Mouse (Mus musculus): Measurements from ENCODE around the gene Klhl18.
"Not testable (repeated sequence)": the region's sequence is repeated elsewhere in the genome, so short reads cannot be mapped to it uniquely, and the experiment has no call there.

Gene Klhl18

DNA sequence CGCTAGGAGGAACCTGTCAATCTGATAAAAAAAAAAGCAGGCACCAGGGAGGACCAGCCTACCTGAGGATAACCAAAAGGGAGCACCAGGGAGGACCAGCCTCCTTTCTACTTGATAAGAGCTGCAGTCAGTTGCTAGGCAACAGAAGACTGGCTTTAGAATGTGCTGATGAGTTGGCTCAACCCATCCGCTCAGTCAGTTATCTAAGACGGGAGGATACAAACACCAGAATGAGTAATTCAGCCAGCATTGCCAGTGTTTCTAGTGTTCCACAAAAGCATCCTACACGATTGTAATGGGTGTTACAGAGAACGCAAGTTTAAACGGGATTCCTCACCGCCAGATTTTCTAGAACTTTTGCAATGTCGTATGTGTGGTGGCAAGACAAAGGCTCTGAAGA is 45.3 kb downstream of the Klhl18 start:
- DNase-seq (ENCODE audit: low spot score in 2 of 2), result no peak

DNA sequence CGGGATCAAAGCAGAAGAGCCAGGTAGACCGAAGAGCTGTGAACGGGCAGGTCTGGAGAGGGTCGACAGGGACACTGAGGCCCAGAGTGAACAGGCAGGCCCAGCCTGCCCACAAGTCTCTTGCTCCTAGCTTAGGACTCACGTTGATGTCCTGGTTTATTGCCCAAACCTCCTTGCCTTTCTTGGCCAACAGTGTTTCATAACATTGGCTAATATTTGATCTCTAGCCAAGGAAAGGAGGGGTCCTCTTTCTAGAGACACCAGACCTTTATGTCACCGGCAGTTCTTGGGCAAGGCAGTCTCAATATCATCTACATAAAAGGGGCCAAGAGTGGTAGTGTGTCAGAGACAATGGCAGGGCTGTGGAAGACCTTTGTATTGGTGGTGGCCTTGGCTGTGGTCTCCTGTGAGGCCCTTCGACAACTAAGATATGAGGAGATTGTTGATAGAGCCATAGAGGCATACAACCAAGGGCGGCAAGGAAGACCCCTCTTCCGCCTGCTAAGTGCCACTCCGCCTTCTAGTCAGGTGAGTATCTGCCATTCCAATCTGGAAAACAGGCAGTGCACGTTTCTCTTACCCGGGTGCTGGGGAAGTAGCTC is 56.9 kb downstream of the Klhl18 start, which contains the start of gene Ngp:
Gene Ngp, plus strand, starts transcription at position 237 of the 602 bp plus-strand sequence.
- DNase-seq (ENCODE audit: low spot score in 2 of 2), result no peak

DNA sequence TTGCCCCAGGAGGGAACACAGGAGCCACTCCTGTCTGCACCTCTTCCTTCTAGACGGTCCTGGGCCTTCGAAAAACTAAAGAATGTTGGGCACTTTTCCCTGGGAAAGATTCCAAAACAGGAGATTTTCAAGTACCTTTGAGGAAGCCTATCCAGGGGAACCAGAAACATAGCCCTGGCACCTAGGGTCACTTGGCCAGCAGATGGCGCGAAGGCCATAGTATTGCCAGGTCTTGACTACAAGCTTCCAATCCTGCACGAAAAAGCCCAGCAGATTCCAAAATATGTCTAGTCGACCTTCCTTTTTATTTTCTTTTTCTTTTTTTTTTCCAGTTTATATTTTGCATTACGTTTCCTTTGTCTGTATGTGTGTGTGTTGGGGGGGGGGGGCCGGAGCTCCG is 62.7 kb downstream of the Klhl18 start:
- DNase-seq (ENCODE audit: low spot score in 2 of 2), result peak in 1 of 2 experiments; percentile 52

DNA sequence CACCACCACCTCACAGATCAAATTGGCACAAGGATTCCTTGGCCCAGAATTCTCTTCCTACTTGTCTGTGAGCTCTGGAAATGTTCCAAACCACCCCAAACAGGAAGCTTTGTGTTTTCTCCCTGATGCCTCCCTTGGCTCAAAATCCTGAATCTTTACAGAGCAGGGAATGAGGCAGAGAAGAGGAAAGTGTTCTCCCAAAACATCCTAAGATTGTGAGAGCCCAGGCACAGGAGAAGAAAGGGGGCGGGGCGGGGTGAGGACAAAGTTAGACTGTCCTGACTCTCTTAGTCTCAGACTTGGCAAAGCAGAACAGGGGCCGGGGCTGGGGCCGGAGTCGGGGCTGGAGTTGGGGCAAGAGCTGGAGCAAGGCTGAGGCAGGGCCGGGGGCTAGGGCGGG is 63.6 kb downstream of the Klhl18 start:
- DNase-seq (ENCODE audit: low spot score in 2 of 2), result no peak

DNA sequence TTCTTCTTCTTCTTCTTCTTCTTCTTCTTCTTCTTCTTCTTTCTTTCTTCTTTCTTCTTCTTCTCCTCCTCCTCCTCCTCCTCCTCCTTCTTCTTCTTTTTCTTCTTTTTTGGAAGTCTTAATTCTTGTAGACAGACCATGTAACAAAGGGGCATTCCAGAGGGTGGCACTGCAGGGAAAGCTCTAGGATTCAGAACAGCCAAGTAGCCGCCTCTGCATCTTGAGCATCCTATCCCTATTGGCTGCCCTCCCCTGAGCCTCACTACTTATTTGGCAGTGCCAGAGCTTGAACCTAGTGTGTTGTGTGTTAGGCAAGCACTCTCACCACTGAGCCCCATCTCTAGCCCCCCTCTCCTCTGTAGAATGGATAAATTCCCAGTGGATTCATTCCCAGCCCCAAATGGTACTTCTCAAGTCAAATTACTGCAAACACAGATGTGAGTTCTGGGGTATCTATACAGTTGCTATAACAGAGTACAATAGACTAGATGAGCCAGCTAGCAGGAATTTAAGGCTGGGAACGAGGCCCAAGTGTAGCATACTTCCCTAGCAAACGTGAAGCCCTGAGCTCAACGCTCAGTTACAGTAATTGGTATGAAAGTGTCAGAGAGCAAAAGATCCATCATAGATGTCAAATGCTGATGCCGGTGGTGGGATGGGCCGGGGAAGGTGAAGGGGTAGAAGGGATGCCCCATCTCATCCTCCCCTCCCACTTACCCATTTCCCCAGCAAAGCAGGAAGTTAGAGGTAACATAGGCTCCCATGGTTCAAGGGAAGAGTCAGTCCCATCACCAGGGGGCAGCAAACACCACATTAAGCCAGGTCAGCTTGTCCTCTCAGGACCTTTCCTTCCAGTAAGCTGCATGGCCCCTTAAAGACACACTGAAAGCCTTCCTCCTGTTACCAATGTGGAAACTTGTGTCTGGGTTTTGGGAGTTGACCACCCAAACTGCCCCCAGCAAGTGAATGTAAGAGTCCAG is 65.3 kb downstream of the Klhl18 start:
- DNase-seq (ENCODE audit: low spot score in 2 of 2), result peak; percentile 67 to 89

DNA sequence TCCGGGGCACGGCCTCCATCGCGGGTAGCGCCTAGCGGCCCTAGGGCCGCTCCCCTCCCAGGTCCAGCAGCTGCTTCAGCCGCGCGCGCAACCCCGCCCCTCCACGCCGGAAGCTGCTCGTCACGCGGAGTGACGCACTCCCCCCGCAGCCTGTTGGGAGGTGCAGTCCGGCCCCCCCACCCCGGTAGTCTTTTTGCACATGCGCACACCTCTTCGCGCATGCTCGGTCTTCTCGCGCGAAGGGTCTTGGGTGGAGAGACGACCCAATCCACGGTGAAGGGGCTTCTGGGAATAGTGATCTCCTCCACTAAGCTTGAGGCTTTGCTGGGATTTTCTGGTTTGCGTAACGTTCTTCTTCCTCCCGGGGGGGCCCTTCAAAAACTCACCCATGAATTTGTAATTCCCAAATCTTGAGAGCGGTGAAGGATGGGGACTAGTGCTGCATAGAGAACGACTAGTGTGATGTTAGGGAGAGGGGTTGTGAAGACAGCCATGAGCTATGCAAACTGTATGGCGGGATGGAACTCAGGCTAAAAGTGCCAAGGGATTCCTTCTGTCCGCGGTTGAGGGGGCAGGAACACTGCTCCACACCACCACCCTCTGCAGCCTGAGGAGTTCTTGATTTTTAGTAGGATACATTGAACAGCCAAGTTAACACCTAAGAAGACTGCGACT is 68.3 kb downstream of the Klhl18 start, which contains the start of gene Ptpn23:
Gene Ptpn23, minus strand, starts transcription at position 115 of the 675 bp plus-strand sequence.
- DNase-seq (ENCODE audit: low spot score in 2 of 2), result peak; percentile 78 to 94

DNA sequence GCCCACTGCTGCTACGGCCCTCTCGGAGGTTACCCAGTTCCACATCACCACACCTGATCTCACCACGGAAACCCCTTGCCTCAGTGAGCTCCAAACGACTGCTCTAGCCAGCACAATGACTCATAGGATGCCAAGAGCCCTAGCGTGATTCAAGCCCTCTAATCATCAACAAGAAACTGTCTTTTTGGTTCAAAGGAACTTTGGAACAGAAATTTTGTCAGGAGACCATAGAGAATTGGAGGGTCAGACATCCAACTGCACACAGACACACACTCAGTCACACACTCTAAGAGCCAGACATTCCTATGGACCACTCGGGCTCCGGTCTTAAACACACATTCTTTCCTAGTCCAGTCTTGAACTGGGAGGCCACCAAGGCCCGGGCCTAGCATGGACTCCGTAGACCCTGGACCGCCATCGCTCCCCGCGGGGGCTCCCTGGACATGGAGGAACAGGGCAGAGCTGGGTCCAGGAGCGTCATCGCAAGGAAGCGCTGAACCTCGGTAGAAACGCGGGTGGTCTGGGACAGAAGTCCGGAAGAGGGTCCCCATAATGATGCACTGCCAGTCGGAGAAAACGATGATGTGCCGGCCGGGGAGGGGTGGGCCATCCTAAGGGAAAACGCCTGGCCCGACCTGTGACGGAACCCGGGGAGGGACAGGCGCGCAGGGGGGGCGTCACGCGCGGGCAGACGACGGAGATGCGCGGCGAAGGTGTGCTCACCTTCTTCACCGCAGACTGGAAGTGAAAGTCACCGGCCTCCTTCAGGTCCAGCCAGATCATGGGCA is 69.0 kb downstream of the Klhl18 start:
- DNase-seq (ENCODE audit: low spot score in 2 of 2), result peak in 1 of 2 experiments; percentile 33

DNA sequence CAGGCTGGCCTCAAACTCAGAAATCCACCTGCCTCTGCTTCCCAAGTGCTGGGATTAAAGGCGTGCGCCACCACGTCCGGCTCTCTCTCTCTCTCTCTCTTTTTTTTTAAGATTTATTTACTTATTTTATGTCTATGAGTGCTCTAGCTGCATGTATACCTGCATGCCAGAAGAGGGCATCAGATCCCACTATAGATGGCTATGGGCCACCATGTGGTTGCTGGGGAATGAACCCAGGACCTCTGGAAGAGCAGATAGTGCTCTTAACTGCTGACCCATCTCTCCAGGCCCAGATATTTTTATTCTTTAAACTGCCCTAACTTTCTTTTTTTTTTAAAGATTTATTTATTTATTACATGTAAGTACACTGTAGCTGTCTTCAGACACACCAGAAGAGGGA is 73.3 kb downstream of the Klhl18 start:
- DNase-seq (ENCODE audit: low spot score in 2 of 2), result not testable (repeated sequence)

DNA sequence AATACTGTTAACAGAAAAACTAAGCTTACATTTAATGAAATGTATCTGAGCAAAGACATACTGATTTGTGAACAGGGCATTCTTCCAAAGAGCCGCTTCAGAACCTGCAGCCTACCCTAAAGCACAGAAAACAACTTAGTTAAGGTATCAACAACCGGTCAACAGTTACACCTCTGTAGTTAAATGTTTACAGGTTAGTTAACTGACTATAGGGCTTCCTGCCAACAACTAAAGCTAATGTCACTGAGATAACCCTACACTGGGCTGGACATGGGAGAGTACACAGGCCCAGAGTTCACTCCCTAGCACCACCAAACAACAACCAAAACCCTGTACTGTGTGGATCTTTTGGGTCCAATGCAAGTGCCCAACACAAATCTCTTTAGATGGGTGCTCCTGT is 73.8 kb downstream of the Klhl18 start:
- no peak for DNase-seq (ENCODE audit: low spot score in 2 of 2)

DNA sequence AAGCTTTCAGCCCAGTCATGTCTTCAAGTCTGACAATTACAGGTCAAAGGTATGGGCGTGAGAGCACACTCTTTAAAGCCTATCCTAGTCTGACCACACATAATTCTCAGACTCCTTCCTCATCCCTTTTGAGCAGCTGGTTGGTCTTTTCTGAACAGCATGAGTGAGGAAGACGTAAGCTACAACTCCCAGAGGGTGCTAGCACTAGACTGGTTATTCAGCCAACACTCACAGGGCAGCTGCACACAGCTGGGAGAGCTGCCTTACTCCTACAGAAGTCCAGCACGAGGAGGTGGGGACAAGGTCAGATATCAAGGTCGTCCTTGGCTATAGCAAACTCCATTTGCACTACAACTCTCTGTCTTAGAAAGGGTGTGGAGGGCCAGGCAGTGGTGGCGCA is 75.8 kb downstream of the Klhl18 start:
- no peak for DNase-seq (ENCODE audit: low spot score in 2 of 2)

DNA sequence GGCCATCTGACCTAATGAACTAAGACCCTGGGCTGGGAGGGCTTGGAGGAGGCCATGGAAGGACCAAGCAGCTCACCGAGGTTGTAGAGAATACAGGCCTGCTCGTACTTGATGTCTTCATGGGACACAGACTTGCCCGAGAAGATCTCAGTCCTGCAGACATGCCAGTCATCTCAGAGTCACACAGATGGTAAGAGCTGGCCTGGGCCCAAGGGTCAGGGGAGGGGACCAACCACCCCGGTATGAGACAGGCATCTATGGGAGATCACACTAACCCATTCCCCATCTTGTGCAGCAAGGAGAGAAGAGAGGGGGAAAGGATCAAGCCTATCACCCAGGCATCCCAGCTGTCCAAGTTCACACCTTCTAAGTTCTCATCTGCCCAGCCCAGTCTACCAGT is 83.2 kb downstream of the Klhl18 start:
- no peak for DNase-seq (ENCODE audit: low spot score in 2 of 2)

DNA sequence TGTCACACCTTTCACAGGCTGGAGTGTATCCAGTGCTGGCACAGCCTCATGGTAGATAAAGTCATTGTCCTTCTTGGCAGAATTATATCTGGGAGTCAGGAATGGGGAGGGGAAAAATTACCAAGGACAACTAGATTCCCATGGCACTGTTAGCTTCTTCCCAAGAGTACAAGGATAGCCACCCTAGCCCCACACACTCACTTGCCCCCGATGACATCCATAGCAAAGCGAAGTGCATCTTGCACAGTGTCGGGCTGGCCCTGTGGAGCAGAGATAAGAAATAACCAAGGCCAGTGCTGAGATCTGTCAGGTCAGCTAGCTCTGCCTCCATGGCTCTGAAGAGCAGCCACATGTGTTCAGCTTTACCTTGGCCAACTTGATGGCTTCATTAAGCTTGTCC is 85.7 kb downstream of the Klhl18 start:
- DNase-seq (ENCODE audit: low spot score in 2 of 2), result no peak

DNA sequence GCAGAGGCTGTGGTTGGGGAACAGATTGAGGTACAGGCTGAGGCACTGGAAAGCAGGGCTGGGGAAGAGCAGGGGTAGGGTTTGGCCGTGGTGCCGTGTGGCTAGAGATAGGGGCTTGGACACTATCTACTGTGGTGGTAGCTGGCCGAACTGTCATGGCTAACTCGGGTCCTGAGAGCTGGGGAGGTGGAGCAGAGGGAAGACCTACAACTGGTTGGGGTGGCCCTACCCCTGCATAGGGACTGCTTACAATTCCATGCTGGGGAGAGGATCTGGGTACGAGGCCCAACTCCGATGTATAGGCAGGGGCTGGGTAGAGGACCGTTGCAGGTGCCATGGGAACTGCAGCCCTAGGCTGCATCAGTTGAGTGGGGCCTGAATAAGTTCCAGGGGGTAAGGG is 88.5 kb downstream of the Klhl18 start:
- DNase-seq (ENCODE audit: low spot score in 2 of 2), result no peak

DNA sequence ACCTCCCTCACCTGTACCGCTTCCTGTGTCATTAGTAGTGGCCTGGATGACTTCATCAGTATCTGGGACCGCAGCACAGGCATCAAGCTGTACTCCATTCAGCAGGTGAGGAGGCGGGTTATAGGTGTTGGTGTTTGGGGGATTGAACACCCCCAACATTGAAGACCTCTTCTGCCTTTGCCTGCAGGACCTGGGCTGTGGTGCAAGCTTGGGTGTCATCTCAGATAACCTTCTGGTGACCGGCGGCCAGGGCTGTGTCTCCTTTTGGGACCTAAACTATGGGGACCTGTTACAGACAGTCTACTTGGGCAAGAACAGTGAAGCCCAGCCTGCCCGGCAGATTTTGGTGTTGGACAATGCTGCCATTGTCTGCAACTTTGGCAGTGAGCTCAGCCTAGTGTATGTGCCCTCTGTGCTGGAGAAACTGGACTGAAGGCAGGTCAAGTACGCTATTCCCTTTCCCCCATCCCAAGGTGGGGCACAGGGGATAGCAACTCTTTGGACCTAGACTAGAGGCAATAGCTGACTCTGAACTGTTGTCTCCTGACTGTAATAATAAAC is 92.0 kb downstream of the Klhl18 start:
- no peak for DNase-seq (ENCODE audit: low spot score in 2 of 2)

DNA sequence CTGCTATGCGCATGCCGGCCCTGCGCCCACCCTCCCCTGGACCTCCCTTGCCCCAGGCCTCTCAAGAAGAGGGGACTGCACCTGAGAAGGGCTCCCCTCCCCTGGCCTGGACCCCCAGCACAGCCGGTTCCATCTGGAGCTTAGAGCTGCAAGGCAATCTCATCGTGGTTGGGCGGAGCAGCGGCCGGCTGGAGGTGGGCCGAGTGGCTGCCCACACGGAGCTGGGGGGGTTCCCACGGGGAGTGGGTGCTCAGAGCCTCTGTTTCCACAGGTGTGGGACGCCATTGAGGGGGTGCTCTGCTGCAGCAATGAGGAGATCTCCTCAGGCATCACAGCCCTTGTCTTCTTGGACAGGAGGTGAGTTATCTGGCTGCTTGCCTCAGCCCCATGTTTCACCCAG is 95.2 kb downstream of the Klhl18 start:
- DNase-seq (ENCODE audit: low spot score in 2 of 2), result no peak

DNA sequence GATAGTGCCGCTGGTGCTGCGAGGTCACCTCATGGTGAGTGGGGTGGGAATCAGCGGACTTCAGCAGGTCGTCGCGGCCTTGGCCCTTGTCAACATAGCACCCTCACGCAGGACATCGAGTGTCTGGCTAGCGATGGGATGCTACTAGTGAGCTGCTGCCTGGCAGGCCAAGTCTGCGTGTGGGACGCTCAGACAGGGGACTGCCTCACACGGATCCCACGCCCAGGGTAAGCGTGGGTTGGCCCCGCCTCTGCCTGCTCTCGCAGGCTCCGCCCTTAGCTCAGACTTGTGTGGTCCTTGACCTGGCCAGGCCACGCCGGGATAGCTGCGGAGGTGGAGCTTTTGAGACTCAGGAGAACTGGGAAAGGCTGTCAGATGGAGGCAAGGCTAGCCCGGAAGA is 95.8 kb downstream of the Klhl18 start:
- no peak for DNase-seq (ENCODE audit: low spot score in 2 of 2)

DNA sequence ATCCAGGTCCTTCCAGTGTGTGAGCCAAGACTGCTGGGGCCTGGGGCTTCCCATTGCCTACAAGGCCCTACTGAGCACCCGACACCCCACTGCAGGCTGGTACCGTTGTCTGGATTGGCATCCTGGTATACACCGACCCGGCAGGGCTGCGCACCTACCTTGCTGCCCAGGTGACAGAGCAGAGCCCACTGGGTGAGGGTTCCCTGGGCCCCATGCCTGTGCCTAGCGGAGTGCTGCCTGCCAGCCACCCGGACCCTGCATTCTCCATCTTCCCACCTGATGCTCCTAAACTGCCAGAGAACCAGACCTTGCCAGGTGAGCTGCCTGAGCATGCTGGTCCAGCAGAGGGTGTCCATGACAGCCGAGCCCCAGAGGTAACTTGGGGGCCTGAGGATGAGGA is 97.1 kb downstream of the Klhl18 start:
- DNase-seq (ENCODE audit: low spot score in 2 of 2), result no peak

DNA sequence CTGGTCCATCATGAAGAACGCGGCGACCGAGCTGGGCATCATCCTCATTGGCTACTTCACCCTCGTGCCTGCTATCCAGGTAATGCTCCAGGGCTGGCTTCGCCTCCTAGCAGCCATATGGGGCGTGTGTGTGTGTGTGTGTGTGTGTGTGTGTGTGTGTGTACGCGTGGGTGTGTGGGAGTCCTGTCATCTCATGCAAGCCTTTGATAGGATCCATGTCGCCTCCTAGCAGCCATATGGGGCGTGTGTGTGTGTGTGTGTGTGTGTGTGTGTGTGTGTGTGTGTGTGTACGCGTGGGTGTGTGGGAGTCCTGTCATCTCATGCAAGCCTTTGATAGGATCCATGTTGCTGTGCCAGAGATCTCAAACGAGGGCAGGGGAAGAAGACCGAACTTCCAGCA is 98.8 kb downstream of the Klhl18 start:
- DNase-seq (ENCODE audit: low spot score in 2 of 2), result not testable (repeated sequence)

Data from spleen, postnatal 10 days (tissue).